Mouse (Mus musculus) E14TG2a.4 (cell line): ENCODE results near the gene Tmc6.

Experiments
- CTCF ChIP-seq: conservative IDR thresholded peaks from 2 replicates; pipeline ENCODE4 v1.5.1; 2014; ENCODE audit warnings: low read length
- NANOG ChIP-seq: IDR thresholded peaks from 2 replicates; pipeline ENCODE4 v1.6.1; 2014; ENCODE audit warnings: borderline replicate concordance, low read length, mixed read lengths
- POU5F1 ChIP-seq: IDR thresholded peaks from 2 replicates; pipeline ENCODE4 v1.6.1; 2014; ENCODE audit warnings: low read length, borderline replicate concordance

DNA sequence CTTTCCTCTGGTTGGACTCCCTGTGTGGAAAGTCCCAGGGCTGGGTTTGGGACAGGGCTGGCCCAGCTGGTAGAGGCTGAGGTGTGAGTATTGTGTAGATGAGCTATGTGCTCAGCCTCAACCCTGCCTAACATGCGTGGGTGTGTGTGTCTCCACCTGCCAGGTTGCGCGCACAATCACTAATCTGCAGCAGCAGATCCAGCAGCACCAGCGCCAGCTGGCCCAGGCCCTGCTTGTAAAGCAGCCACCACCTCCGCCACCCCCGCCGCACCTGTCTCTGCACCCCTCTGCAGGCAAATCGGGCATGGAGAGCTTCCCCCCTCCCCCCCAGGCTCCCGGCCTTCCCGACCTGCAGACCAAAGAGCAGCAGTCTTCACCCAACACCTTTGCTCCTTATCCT is 32.6 kb downstream of the Tmc6 start:
- TF ChIP-seq CTCF (no peak), NANOG (no peak), POU5F1 (no peak)
